Mouse (Mus musculus) stomach, postnatal 0 days (tissue): Measurements from ENCODE around the gene Pakap.

Source experiments
- CTCF ChIP-seq: IDR thresholded peaks from 2 replicates; pipeline ENCODE4 v1.5.1; 2016; ENCODE audit warnings: antibody characterized with exemption, low read depth, mild to moderate bottlenecking, moderate library complexity
- EP300 ChIP-seq: optimal IDR thresholded peaks from 2 replicates; pipeline ENCODE3; 2016; ENCODE audit warnings: antibody characterized with exemption

DNA sequence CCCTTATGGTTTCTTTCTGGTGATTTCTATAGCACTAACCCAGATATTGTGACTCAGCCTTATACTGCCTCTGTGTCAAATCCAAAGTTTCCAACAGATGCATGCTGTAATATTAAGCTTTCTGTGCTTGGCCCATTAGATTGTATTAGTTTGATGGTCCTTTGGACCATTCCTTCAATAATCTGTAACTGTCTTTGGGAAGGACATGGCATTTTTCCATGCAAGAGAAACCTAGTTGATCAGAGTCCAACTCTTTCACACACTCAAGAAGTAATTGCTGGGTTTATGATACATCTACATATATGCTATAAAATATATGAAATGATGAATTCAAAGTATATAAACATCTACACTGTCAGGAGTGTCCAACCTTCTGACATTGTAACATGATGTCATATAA, 147.9 kb downstream of the Pakap start:
- TF ChIP-seq CTCF: no peak
- no peak for TF ChIP-seq EP300
